Mouse (Mus musculus) cerebellum, adult 18-20 months (tissue): Measurements from ENCODE around the gene Oaz3.

Source experiments
- DNase-seq, 2 experiments: peaks; one replicate each; pipeline ENCODE4 v3.0.0; 2021

The Oaz3 gene

DNA sequence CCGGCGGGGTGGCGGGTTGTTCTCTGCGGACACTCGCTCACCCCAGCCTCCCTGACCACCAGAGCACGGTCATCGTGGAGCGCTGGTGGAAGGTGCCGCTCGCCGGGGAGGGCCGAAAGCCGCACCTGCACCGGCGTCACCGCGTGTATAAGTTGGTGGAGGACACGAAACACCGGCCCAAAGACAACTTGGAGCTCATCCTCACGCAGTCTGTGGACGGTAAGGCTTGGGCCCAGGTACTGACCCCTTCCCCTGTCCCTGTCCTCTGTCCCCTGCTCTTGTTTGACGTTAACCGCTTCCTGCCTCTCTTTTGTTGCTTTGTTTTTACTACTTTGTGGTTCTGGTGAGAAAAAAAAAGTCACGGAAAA lies at the start of gene Oaz3:
Gene Oaz3 (minus strand): TSS at position 319 of the 368 bp plus-strand sequence.
- no peak for DNase-seq

DNA sequence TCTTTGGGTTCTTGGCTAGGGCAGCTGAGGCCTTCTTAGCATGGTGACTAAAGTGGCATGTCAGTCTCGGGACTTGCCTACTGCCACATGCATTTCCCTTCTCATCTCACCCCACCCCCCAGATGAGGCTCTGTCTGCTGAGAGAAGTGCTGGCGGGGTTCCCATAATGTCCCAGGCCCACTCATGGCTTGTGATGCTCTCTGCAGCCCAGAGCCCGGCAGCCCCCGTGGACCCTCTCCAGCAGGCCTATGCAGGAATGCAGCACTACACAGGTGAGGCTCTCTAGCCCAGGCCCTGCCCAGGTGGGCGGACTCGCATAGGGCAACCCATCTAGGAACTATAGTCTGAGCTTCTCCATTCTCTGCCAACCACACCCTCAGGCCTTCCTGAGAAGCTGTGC lies 43.9 kb upstream of the Oaz3 start:
- no peak for DNase-seq

DNA sequence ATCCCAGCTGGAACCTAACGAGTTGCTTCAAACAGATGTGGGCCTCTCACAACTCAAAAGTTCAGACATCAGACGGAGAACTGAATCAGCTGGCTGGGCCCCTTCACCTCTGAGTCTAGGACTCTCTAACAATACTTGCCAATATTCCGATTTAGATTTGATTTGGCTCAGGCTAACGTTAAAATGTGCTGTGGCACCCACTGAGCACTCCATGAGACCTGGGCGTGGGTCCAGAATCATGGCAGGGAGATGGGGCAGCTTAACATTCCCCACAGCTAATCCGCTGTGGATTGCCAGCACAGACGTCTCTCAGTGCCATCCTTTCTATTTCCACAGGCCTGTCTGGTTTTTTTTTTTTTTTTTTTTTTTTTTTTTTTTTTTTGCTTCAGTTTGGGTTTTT lies 42.2 kb upstream of the Oaz3 start:
- no peak for DNase-seq

DNA sequence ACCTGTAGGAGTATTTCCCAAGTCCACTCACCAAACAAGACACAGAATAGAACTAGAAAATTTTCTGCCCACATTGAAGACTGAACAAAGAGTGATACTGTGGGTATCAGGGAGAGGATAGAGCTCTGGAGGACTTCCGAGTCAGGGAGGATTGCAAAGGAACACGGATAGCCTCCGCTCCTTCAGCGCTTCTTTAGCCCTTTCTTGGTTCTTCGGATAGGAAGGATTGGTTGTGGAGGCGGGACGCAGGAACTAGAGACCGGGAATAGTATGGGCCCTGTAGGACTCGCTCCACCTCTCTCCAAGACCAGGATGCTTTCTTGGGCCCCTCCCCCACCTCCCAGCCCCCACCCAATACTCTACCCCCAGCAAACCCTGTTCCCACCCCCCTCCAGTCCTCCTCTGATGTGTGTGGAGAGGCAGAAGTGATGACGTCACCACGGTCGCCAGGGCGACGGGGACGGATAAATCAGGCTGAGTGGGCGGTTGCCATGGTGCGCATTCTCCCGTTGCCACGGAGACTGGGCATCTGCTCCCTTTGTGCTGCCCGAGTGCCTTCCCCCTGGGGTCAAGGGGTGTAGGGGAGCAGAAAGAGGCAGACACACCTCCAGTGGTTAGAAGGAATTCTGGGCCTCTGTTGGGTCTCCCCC lies 40.2 kb upstream of the Oaz3 start:
- DNase-seq = peak; percentile 75 to 83

DNA sequence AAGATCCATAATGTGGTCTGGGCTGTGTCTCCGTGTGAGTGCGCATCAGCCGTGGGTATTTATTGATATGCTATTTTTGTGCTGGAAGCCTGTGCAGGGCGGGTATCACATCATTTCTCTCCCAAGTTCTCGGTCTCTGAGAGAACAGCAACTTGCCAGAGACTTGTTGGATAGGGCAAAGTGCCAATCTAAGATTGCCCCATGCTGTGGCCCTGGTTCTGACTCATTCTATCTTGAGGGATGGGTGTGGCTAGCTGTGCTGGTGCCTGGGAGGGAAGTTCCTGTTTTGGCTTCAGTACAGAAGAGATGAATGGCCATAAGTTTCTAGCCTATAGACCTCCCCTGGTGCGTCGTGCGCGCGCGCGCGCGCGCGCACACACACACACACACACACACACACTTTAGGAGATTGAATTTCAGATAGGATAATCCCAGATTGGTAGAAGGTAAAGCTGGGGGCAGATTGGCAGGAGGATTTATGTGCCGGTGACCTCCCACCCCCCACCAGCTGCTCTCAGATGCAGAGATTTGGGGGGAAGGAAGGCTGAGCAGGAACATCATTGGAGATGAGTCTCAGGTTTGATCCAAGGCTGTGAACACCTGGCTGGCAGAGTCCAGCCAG lies 39.2 kb upstream of the Oaz3 start:
- DNase-seq = no peak

DNA sequence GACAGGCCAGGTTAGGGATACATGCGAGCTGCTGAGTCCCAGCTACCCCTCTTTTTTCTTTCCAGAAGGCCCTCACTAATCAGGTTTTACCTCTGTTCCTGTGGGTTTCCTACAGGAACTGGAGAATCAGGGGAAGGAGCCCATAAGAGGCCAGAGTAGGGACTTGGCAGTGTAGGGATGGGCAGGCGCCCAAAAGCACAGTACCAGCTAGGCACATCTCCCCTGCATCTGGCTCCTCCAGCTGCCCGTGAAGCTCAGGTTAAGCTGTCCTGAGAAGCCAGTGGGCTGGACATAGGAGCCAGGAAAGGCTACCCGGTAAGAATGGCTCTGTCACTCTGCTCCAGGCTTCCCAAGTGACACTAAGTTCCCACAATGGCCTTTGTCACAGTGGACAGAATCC lies 37.7 kb upstream of the Oaz3 start:
- no peak for DNase-seq

DNA sequence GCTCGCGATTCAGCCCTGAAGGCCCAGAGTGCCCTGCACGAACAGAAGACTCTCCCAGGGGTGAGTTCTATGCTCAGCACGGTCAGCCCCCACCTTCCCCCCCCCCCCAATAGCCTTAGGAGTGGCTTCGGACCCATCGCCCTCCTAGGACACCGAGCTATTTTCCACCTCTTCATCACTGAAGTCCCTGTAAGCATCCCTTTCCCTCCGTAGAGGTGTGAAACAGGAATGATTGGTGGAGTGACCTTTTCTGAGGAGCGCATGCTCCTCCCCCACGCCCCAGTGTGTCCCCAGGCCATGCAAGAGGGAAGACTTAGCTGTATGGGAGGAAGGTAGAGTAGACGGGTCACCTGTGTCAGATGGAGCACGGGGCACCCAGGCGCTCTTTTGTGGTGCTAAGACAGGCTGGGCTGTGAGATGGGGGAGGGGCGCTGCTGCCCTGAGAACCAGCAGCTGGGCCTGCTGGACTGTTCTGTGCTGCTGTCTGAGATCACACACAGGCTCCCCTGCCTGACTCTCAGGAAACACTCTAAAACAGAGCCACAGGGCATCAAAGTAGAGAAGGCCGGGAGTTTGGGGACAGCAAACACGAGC lies 36.7 kb upstream of the Oaz3 start, which contains the start of gene Riiad1:
Gene Riiad1 (minus strand): TSS at position 51 of the 594 bp plus-strand sequence.
- DNase-seq = no peak

DNA sequence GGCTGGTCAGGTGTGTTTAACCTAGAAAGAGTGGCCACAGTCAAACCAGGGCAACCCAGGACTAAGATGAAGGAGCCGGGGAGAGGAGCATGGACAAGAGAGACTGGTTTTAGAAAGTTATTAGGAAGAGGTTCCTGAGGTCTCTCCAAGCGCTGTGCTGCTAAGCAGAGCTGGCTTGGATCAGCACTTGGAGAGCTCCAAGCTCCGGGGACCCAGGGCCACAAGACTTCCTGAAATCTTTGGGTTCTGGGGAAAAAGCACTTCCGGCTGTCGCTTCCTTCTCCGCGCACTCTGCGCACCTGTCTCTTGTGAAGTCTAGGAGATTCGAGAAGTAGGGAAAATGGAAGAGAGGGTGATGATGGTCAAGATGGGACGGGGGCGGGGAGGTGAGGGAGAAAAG lies 35.8 kb upstream of the Oaz3 start:
- no peak for DNase-seq

DNA sequence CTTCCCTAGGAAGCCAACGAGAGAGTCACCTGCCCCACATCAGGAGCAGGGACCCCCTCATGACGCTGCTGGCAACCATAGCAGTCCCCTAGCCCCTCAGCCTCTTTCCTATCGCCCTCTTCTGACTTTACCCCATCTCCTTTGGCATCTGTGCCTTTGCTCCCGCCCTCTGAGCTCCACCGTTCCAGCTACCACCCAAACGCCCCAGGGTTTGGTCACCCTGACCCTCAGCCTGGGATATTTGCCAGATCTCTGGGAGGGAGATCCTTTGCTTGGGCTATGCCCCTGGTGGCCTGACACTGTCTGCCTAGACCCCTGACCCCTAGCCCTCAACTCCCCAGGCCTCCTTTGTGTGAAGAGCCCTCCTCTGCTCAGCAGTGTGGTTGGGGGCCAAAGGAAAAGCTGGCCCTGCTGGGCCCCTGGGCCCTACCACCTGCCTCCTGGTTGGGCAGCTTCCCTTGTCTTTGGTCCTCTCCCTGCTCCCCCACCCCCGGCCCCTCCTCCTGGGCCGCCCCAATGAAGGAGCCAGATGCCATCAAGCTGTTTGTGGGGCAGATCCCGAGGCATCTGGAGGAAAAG lies 35.0 kb upstream of the Oaz3 start:
- DNase-seq = peak in 1 of 2 experiments; percentile 49

DNA sequence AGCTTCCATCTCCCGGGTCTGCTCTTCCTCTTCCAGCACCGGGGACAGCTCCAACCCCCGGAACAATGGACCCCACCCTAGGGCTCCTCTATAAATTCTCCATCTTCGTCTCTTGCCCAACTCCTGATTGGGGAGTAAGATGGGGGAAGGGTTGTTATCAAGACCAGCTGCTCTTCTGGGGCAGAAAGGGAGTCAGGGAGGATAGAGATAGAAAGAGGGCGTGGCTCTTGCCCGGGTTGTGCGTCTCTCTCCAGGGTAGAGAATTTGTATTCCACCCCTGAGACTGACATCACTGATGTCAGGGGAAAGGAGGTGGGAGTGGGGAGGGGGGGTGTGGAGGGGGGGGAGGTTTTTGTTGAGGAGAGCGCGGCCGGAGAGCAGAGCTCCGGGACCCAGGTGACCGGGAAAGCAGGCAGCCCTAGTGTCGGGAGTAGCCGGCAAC lies 34.3 kb upstream of the Oaz3 start, which contains the start of gene Celf3:
Gene Celf3 (plus strand): TSS at position 315 of the 442 bp plus-strand sequence.
- peak; percentile 78 to 82 for DNase-seq

DNA sequence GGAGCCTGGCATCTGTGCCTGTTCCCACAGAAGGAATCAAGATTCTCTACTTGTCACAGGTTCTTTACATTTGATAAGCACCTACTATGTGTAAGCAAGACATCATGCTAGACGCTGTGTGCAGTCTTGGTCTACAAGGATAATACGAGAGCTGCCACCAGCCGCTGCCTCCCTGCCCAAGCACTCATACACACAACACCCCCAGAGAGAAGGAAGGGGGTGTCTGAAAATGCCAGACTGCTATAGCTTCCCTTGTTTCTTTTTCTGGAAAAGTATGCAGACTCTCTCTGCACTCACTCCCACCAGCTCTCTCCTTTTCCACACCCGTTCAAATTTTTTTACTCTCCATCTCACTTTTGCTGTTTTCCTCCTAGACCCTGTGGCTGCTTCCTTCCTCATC lies 33.7 kb upstream of the Oaz3 start:
- peak in 1 of 2 experiments; percentile 54 for DNase-seq

DNA sequence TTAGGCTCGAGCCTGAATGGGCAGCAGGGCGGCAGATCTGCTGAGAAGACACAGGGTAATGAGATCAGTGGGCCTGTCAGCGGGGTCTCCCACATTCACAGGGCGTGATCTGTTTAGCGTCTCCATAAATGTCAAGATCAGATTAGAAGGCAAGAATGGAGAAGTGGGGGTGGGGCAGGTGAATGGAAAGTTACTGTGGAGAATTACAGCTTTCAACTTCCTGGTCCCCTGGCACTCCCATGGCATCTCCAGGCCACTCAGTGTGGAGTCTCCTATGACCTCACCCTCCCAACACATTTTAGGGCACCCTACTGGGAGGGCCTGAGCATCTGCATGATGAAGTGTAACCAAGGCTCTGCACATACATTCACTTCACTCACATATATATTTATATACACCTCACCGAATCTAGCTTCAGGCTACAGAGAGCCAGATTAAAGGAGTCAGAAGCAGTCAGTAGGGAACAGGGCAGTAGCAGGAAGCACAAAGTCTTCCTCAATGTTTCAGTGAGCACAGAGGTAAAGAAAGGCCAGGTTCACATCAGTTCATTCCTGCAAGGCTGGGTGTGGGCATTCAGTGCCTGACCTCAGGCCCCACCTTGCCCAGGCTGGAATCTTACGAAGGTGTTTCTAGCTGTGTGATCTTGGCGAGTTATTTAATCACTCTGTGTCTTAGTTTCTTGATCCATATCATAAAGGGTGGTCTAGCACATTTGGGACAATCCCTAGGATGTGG lies 32.8 kb upstream of the Oaz3 start:
- no peak for DNase-seq

DNA sequence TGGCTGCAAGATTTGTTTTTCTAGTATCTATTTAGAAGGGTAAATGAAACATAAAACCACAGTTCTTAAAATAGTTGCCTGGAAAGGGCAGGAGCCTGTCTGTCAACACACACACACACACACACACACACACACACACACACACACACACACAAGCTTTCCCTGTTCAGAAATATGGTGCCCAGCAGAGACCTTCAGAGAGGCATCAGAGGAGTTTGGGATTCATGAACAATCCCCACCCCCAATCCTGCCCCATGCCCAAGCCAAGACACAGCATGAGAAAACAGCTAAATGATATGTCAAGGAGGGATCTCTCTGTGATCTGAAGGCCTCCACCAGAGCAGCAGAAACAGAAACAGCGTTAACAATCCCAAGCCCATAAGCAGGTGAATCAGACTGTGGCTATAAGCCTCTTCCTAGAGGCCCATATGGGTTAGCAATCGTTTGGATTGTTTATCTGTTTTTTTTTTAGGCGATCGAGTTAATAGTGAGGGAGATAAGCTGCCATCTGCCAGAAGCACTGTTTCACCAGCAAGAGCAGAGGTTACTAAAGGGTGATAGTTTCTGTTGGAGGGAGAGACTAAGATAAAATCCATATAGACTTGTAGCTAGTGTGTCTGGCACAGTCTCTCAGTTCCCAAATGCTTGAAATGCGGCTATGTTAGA lies 30.0 kb upstream of the Oaz3 start:
- DNase-seq = no peak

DNA sequence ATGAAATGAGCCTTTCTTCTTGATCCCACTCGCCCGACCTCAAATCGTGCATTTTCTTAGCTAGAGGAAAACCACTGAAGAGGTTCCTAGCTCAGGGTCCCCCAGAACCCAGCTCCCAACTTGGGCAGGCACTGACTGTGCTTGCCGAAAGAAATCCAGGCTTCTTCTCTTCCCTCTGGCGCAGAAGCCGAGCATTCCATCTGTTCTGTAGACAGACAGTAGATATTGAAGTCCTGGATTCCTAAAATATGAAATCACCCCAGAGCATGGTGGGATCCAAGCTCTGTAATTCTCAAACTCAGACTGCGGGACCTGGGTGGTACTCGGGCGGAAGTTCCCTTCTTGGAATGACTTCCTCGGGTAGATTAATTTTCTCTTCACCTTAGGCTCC lies 29.4 kb upstream of the Oaz3 start:
- DNase-seq = no peak

DNA sequence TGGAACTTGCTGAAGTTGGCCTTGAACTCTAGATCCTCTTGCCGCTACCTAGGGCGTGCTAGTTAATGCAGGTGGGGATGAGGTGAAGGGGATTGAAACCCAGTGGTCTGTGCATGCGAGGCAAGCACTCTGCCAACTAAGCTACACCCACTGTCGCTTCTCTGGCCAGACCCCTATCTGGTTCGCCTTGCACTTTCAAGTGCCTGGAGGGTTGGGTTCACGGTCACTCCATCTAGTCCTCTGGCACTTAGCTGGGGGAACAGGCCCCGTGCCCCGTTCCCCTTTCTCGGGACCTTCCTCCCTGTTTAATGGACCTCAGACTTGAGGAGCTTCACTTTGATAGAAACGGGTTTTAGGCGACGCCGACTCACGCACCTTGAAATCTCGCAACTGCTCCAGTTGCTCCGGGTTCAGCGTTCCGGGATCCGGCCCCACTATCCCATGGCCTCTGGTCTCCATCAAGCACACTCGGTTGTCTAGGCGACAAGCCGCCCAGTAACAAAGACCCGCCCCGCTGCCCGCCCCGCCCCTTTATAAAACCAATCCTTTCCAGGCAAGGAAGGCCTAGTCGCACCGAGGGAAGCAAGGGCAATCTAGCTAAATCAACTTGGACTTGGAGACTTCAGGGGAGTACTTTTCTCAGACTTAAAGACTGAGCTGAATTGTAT lies 28.9 kb upstream of the Oaz3 start:
- DNase-seq = no peak

DNA sequence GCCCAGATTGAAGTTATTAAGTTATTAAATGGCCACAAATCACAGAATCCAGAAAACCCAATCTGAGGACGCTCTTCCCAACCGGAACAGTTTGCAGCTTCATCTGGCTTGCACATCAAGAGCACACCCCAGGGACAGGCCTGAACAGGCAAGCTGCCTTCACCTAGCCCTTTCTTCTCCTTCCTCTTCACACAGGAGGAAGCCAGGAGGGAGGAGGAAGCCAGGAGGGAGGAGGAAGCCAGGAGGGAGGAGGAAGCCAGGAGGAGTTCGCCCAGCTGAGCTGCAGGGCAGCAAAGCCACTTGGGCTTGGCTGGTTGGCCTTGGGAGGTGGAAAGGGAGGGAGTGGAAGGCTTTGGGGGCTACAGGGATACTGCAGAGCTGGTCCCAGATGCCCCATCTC lies 25.2 kb upstream of the Oaz3 start:
- DNase-seq = no peak

DNA sequence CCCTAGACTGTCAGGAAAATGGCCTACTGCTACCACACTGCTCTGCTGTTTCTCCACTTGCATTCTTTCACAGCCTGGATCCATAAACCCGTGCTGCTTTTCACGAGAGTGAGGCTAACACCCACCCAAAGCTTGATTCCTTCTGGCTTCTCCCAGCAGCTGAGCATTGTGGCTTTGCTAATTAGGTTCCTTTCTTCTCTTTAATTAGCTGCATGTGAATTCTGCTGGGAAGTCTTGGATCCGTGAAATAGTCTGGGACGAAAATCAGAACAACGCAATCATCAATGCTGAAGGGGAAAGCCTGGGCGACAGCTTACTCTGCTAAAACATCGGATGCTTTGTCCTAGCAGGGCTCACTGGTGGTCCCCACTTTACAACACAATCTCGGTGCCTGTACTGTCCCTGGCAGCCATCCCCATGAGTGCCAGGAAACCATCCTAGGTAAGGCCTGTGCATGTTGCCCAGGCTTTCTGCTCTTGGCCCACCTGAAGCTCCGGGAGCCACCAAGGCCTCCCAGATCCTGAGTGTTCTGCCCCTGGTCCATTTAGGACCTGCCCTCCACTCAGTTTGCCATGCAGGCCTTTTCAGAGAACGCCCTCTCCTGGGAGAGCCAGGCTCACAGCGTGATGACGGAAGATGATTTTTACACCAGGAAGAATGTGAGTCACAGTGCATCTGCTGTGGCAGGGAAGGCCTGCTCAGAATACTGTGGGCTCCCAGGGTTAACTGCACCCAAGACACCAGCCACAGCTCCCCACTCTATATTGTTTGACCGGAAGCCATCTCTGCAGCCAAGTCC lies 22.1 kb upstream of the Oaz3 start:
- no peak for DNase-seq

DNA sequence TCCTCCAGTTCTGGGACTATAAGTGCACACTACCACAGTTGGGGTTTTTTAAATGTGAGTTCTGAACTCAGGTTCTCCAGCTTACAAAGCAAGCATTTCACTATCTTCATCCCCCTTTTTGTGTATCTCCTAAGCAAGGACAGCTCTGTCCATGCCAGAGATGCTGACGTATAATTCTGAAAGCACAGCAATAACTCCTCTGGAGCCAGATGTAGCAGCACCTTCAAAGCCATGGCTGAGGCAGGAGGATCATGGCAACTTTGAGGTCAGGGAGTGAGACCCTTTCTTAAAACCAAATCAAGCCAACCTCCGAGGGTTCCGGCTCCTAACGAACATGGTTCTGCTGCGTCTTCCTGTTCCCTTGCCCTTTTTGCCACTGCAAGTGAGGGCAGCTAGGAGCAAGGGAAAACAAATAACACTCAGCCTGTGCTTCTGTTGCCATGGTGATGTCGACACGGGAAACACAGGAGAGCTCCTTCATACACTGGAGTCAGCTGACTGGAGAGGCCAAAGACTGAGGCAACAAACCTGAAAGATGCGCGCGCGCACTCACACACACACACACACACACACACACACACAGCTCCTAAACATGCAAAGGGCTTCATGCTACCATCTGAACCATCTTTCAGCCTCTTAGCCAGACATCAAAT lies 20.3 kb upstream of the Oaz3 start:
- no peak for DNase-seq

DNA sequence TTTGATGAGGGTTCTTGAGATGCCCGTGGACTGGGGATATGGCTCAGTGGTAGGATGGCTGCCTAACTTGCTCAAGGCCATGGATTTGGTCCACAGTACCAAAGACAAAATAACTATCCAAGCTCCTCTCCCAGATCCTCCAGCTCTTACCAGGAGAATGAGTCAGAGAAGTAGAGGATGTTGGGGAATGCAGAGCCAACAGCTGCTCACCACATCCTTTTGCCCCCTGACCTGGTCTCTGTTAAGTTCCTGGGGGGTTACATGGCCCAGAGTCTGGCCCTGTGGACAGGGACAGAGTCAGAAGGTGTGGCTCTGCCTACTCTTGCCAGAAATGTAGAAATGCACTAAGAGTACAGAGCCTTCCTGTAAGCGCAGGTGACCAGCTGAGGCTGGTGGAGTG lies 16.1 kb upstream of the Oaz3 start:
- DNase-seq = no peak

DNA sequence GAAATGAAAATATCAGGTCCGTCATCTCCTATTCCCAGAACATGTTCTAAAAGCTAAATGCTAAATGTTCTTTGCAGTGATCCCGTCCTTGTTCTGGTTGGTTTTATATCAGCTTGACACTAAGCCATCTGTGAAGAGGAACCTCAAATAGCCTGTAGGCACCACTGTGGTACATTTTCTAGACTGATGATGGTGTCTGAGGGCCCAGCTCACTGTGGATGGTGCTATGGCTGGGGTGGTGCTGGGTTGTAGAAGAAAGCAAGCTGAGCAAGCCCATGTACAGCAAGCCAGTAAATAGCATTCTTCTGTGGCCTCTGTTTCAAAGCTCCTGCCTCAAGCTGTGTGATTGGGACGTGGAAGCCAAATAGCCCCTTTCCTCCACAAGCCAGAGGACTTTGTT lies 13.3 kb upstream of the Oaz3 start:
- DNase-seq = no peak

DNA sequence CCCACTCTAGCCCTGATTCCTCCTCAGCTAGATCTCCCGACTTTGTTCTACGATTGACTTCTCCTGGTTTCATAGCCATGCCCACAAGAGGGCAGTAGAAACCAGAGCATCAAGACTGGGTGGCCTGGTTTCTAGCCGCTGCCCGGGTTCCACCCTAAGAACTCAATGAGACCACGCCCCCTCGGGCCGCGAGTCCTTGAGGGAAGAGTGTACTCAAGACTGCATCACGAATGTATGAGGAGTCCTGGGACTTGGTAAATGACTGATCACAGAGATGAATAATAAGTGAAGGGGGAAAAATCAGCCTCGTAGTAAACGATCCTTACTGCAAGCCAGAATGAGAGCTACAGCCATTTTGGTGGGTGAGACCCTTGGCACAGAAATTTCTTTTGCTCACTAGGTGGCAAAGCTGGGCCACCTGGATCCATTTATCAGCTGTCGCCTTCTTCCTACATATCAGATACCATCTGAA lies 12.8 kb upstream of the Oaz3 start:
- peak; percentile 84 for DNase-seq
